Mouse (Mus musculus) embryonic fibroblast, embryonic 13.5 days (primary cell): ENCODE measurements around the gene Tiam1.

Experiments
- CTCF ChIP-seq: IDR thresholded peaks from 2 replicates; pipeline ENCODE4 v1.5.1; 2011; ENCODE audit warnings: mild to moderate bottlenecking, control low read depth, low read length, moderate library complexity, borderline replicate concordance; ENCODE audit not compliant: insufficient read depth
- POLR2A ChIP-seq: IDR thresholded peaks from 2 replicates; pipeline ENCODE4 v1.6.1; 2011; ENCODE audit warnings: low read depth, mild to moderate bottlenecking, control low read depth, low read length, moderate library complexity

GRCm38 (mm10) chr16:90044004-90044754 is 99.4 kb downstream of the Tiam1 start:
- TF ChIP-seq CTCF (no peak), POLR2A (no peak)
